Mouse (Mus musculus) stomach, postnatal 0 days (tissue): ENCODE results near the gene Zfp260. TPM values are rescaled to one million over a fixed set of nuclear protein-coding genes. Genes with fewer than 3 reads are reported as not detected.

Experiments
- ATAC-seq: fragments of 200-750 bp; cut with Nextera tagmentation; 2 replicates; pipeline ENCODE4 v1.8.0; 2017; ENCODE audit not compliant: low FRiP score, low TSS enrichment
- DNase-seq: peaks from one replicate; pipeline ENCODE4 v3.0.0-alpha.2; 2016; ENCODE audit warnings: low spot score
- H3K27ac ChIP-seq: fragments of 300-500 bp; sonication (generic); replicated peaks from 2 replicates; pipeline ENCODE4 v1.5.1; 2014; ENCODE audit warnings: mild to moderate bottlenecking, control low read depth
- H3K27me3 ChIP-seq: fragments of 300-500 bp; sonication (generic); 2 replicates; pipeline ENCODE4 v1.6.1; 2014; ENCODE audit warnings: low read length; ENCODE audit not compliant: control insufficient read depth, insufficient read depth
- H3K36me3 ChIP-seq: fragments of 300-500 bp; sonication (generic); 2 replicates; pipeline ENCODE4 v1.6.1; 2014; ENCODE audit warnings: low read length, mixed read lengths; ENCODE audit not compliant: control insufficient read depth, insufficient read depth
- H3K4me1 ChIP-seq: fragments of 300-500 bp; sonication (generic); replicated peaks from 2 replicates; pipeline ENCODE4 v1.6.1; 2014; ENCODE audit warnings: antibody characterized with exemption; ENCODE audit not compliant: control insufficient read depth, insufficient read depth
- H3K4me2 ChIP-seq: fragments of 300-500 bp; sonication (generic); replicated peaks from 2 replicates; pipeline ENCODE4 v1.6.1; 2014; ENCODE audit warnings: low read depth, mild to moderate bottlenecking, control low read depth, moderate library complexity
- H3K4me3 ChIP-seq: fragments of 300-500 bp; sonication (generic); 2 replicates; pipeline ENCODE4 v1.5.1; 2014; ENCODE audit warnings: low read depth, low read length, control low read depth
- H3K9ac ChIP-seq: fragments of 300-500 bp; sonication (generic); 2 replicates; pipeline ENCODE4 v1.6.1; 2014; ENCODE audit warnings: mild to moderate bottlenecking, low read length, control low read depth, mixed read lengths
- H3K9me3 ChIP-seq: fragments of 300-500 bp; sonication (generic); 2 replicates; pipeline ENCODE4 v1.6.1; 2016; ENCODE audit warnings: low read length; ENCODE audit not compliant: control insufficient read depth
- CTCF ChIP-seq: IDR thresholded peaks from 2 replicates; pipeline ENCODE4 v1.5.1; 2016; ENCODE audit warnings: antibody characterized with exemption, low read depth, mild to moderate bottlenecking, moderate library complexity
- EP300 ChIP-seq: optimal IDR thresholded peaks from 2 replicates; pipeline ENCODE3; 2016; ENCODE audit warnings: antibody characterized with exemption
- WGBS: fragments of 180-500 bp; shearing (Covaris S2); extraction: QIAGEN DNeasy Blood & Tissue Kit; methylation state at CpG from one replicate; pipeline ENCODE4 v1.1.7; 2014; 5-methylcytosine and 5-hydroxymethylcytosine counted together
- microRNA-seq: library from miRNA; unstranded; fragments of <30 nt; microRNA quantifications from one replicate; pipeline ENCODE4, GENCODE M21; 2016
- polyA plus RNA-seq: library from polyadenylated mRNA; unstranded; fragments of >200 nt; fragmentation: Nextera tagmentation; extraction: Ambion mirVana; gene quantifications from 2 replicates; pipeline ENCODE4 v1.2.1, GENCODE M21; 2015

Zfp260 gene
- polyA plus RNA-seq, 1 experiment from 2014 or later = 44.6 TPM

DNA sequence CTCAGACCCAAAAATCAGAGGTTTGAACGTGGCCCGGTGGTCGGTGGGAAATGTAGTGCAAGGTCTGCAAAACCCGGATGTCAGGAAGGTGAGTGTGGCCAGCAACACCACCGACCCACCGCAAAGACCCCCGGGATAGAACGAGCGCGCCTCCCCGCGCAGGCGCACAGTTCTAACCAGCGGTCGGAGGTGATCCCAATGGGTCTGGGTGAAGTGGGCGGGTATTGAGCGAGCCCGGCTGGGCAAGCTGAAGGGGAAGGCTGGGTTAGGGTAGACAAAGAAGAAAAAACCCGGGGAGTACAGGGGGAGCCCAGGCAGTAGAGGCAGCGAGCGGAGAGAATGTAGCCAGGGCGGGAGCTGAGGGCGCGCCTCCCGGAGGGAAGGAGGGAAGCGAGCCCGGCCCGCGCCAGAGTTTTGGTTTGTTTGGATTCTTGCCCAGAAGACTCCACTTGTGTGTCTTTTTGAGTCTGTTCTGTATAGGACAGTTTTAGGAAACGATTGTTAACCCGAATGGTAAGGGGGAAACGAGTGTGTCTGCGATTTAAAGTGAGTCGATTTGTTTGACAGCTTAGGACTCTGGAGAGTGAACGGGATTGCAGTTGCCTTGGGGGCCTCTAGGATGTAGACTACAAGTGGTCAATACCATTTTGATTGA, 49.1 kb downstream of the Zfp260 start:
- no peaks in the 10 kb centered on the region for H3K36me3 ChIP-seq
- DNase-seq = peak; percentile 71
- peak overlapping the region; percentile 51 for H3K4me3 ChIP-seq
- ATAC-seq = peak; percentile 87
- no peaks in the 10 kb centered on the region for H3K4me1 ChIP-seq
- TF ChIP-seq CTCF (0 out of 2 replicates have a peak, but pooled peaks have one; percentile 3), EP300 (no peak)
- H3K9ac ChIP-seq = peak overlapping the region; percentile 59
- H3K27me3 ChIP-seq = no peaks in the 10 kb centered on the region
- H3K9me3 ChIP-seq = no peaks in the 10 kb centered on the region
- H3K4me2 ChIP-seq = peak overlapping the region; percentile 67
- WGBS = 3% methylated on average over 35 of the region's 35 CpGs
- H3K27ac ChIP-seq = peak overlapping the region; percentile 49

- no peak for TF ChIP-seq EP300
- TF ChIP-seq CTCF = no peak
- 96% methylated on average over 5 of the region's 5 CpGs for WGBS
- no peak for ATAC-seq
Measured at GRCm38 (mm10) chr7:30147011-30147410, 52.4 kb downstream of the Zfp260 start.

DNA sequence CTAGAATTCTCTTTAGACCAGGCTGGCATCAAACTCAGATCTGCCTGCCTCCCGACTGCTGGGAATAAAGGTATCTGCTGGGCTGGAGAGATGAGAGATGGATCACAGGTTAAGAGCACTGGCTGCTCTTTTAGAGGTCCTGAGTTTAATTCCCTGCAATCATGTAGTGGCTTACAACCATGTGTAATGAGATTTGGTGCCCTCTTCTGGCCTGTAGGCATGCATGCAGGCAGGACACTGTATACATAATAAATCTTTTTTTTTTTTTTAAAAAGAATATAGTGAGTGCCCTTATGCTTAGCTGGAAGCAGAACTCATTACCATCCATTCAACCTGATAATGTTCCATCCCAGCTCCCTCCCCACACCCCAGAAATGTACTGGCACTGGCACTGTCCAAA, 59.5 kb downstream of the Zfp260 start:
- WGBS = 96% methylated on average over 1 of the region's 1 CpGs
- no peak overlapping the region for H3K4me2 ChIP-seq
- no peaks in the 10 kb centered on the region for H3K4me1 ChIP-seq
- TF ChIP-seq EP300 (no peak), CTCF (0 out of 2 replicates have a peak, but pooled peaks have one; percentile 11)
- no peak overlapping the region for H3K27ac ChIP-seq
- H3K4me3 ChIP-seq = no peak overlapping the region
- H3K27me3 ChIP-seq = no peaks in the 10 kb centered on the region
- no peak for ATAC-seq
- peaks cover 20% of the 10 kb centered on the region for H3K9me3 ChIP-seq
- H3K9ac ChIP-seq = no peak overlapping the region
- DNase-seq = no peak
- peaks cover 6% of the 10 kb centered on the region for H3K36me3 ChIP-seq

More at GRCm38 (mm10) chr7:30147011-30147410, 52.4 kb downstream of the Zfp260 start:
- Histone ChIP-seq H3K9ac (no peak overlapping the region), H3K9me3 (peaks cover 8% of the 10 kb centered on the region; the same call in 1 of the 2 replicates), H3K27ac (no peak overlapping the region), H3K4me3 (no peak overlapping the region), H3K36me3 (no peaks in the 10 kb centered on the region), H3K4me1 (no peaks in the 10 kb centered on the region), H3K27me3 (no peaks in the 10 kb centered on the region), H3K4me2 (no peak overlapping the region)
- DNase-seq = no peak

GRCm38 (mm10) chr7:30155507-30155906, 60.9 kb downstream of the Zfp260 start:
- H3K9ac ChIP-seq = no peak overlapping the region
- DNase-seq (no peak), ATAC-seq (no peak)
- no peaks in the 10 kb centered on the region for H3K27me3 ChIP-seq
- H3K36me3 ChIP-seq = peaks cover 16% of the 10 kb centered on the region
- peaks cover 19% of the 10 kb centered on the region for H3K9me3 ChIP-seq
- H3K4me2 ChIP-seq = no peak overlapping the region
- WGBS = 100% methylated on average over 3 of the region's 3 CpGs
- no peak overlapping the region for H3K4me3 ChIP-seq
- TF ChIP-seq CTCF (no peak), EP300 (no peak)
- no peaks in the 10 kb centered on the region for H3K4me1 ChIP-seq
- no peak overlapping the region for H3K27ac ChIP-seq

Small RNA genes within 50 kb of the gene (microRNA-seq; reads per million reads assigned to microRNA genes)
- gene Gm23368 = not detected

Other genes starting within 250 kb of the Zfp260 start
- 1.1 and 1.2 TPM in 2 replicates for gene Zfp940, start 241.1 kb upstream of the Zfp260 start, polyA plus RNA-seq
- 2.0 and 2.4 TPM in 2 replicates for gene Zfp420, start 234.8 kb upstream of the Zfp260 start, polyA plus RNA-seq
- 2.9 and 3.4 TPM in 2 replicates for gene Zfp27, start 188.2 kb upstream of the Zfp260 start, polyA plus RNA-seq
- gene Zfp383, start 186.6 kb upstream of the Zfp260 start, polyA plus RNA-seq = 2.2 and 2.3 TPM in 2 replicates
- gene Zfp74, start 140.7 kb upstream of the Zfp260 start, polyA plus RNA-seq = 2.8 and 3.1 TPM in 2 replicates
- 3.7 and 5.3 TPM in 2 replicates for gene Zfp568, start 110.8 kb upstream of the Zfp260 start, polyA plus RNA-seq
- gene Zfp14, start 43.4 kb upstream of the Zfp260 start, polyA plus RNA-seq = 1.6 and 1.8 TPM in 2 replicates
- 1.9 and 2.1 TPM in 2 replicates for gene Zfp82, start 21.9 kb upstream of the Zfp260 start, polyA plus RNA-seq
- gene Gm26920, start 4.4 kb upstream of the Zfp260 start, polyA plus RNA-seq = 0.36 and 0.38 TPM in 2 replicates
- 3.4 and 3.8 TPM in 2 replicates for gene Zfp566, start 4.2 kb upstream of the Zfp260 start, polyA plus RNA-seq
- 2.4 and 3.0 TPM in 2 replicates for gene Zfp382, start 27.2 kb downstream of the Zfp260 start, polyA plus RNA-seq
- 4.2 and 5.4 TPM in 2 replicates for gene Zfp146, start 75.0 kb downstream of the Zfp260 start, polyA plus RNA-seq
- gene Cox7a1, start 89.4 kb downstream of the Zfp260 start, polyA plus RNA-seq = 38.8 and 40.7 TPM in 2 replicates
- 94.5 and 96.8 TPM in 2 replicates for gene Capns1, start 104.0 kb downstream of the Zfp260 start, polyA plus RNA-seq
- gene Polr2i, start 137.2 kb downstream of the Zfp260 start, polyA plus RNA-seq = 98.2 and 106 TPM in 2 replicates
- gene Tbcb, start 137.5 kb downstream of the Zfp260 start, polyA plus RNA-seq = 149 and 153 TPM in 2 replicates
- gene Ovol3, start 140.9 kb downstream of the Zfp260 start, polyA plus RNA-seq = not detected in 2 replicates
- 0.38 and 0.44 TPM in 2 replicates for gene Thap8, start 185.3 kb downstream of the Zfp260 start, polyA plus RNA-seq
- 2.4 TPM in 2 replicates for gene Wdr62, start 185.6 kb downstream of the Zfp260 start, polyA plus RNA-seq
- gene Clip3, start 197.0 kb downstream of the Zfp260 start, polyA plus RNA-seq = 9.6 and 10.2 TPM in 2 replicates
- 55.4 and 58.8 TPM in 2 replicates for gene Alkbh6, start 213.9 kb downstream of the Zfp260 start, polyA plus RNA-seq
- gene Syne4, start 220.0 kb downstream of the Zfp260 start, polyA plus RNA-seq = 13.5 and 14.2 TPM in 2 replicates
- not detected in 2 replicates for gene E130208F15Rik, start 227.0 kb downstream of the Zfp260 start, polyA plus RNA-seq
- 19.1 and 20.2 TPM in 2 replicates for gene Sdhaf1, start 229.1 kb downstream of the Zfp260 start, polyA plus RNA-seq